Comparison of ENCODE assay signal across 18 mouse cellular contexts in the genomic region with DNA sequence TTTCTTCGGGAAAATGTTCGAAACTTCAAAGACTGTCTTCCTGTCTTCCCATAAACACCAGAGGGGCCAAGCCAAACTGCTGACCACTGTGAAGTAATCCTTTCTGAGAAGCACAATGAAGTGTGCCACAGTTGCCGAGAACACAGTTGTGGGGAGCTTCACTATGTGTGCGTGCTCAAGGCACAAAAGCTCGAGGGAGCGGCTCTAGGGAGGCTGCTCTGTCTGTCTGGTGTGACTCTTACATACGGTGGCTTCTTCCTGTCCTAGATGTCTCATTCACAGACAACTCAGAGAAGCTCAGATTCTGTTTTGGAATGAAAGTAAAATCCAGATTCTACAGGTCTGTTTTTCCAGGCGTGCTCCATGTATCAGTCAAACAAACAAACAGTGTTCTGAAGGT.
"Had no signal": no experiment of that assay in that cellular context is flagged by ENCODE, and none has a peak within 500 bp of the region (broad histone marks: within the 10 kb centered on the region; RNA-seq: fewer than 3 reads in every experiment).

No protein-coding gene starts in this region.

- H3K4me2 ChIP-seq: liver, embryonic 12.5 days; midbrain, embryonic 12.5 days; neural tube, embryonic 13.5 days; neural tube, embryonic 15.5 days had no signal

- H3K27ac ChIP-seq: liver, embryonic 12.5 days; liver, embryonic 14.5 days; midbrain, embryonic 12.5 days; neural tube, embryonic 13.5 days; neural tube, embryonic 15.5 days had no signal

- DNase-seq: lung, adult 18-20 months; lung, postnatal 10 days; lung, postnatal 4 days; midbrain, embryonic 14.5 days; retina, postnatal 1 day; right cerebral cortex, adult 18-20 months; right cerebral cortex, postnatal 25 days; right cerebral cortex, postnatal 4 days; spleen, adult 18-20 months; thymus, adult 18-20 months; thymus, postnatal 14 days; thymus, postnatal 36 days had no signal

- H3K36me3 ChIP-seq: liver, embryonic 12.5 days; midbrain, embryonic 12.5 days; neural tube, embryonic 13.5 days; neural tube, embryonic 15.5 days had no signal

- H3K9me3 ChIP-seq: liver, embryonic 12.5 days; midbrain, embryonic 12.5 days; neural tube, embryonic 13.5 days; neural tube, embryonic 15.5 days had no signal

- H3K9ac ChIP-seq: liver, embryonic 12.5 days; liver, embryonic 14.5 days; midbrain, embryonic 12.5 days; neural tube, embryonic 13.5 days; neural tube, embryonic 15.5 days had no signal

- ATAC-seq: liver, embryonic 12.5 days had no signal

- H3K4me3 ChIP-seq: liver, embryonic 12.5 days; midbrain, embryonic 12.5 days; myocyte; neural tube, embryonic 13.5 days; neural tube, embryonic 15.5 days had no signal
